17 mouse cellular contexts compared by ENCODE assay signal in the genomic region with DNA sequence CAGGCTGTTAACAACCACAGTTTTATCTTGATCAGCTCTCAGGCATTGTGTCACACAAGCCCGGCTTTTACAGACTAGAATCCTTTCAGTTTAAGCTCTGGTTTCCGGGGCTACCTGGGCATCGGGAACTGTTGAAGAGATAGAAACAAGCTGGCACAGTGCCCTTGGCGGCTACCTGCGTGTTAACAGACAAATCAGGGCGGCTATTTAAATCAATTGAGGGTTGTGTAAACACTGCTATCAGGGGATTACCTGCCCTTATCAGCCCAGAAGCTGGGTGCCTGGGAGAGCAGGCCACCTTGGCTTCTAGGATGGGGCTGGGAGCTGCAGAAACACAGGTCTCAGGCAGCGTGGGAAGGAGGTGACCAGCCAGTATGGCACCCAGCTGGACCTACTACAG. TPM values are rescaled to one million over a fixed set of nuclear protein-coding genes. Genes with fewer than 3 reads are reported as not detected.
"Had no signal": no experiment of that assay in that cellular context is flagged by ENCODE, and none has a peak within 500 bp of the region (broad histone marks: within the 10 kb centered on the region; RNA-seq: fewer than 3 reads in every experiment).

No protein-coding gene starts in this region.

- ATAC-seq: midbrain, embryonic 13.5 days had no signal

- H3K9me3 ChIP-seq: kidney, embryonic 15.5 days; limb, embryonic 13.5 days; liver, embryonic 15.5 days; midbrain, embryonic 13.5 days; stomach, embryonic 15.5 days had no signal

- DNase-seq: kidney, adult 2 months; kidney, postnatal 14 days; layer of hippocampus, postnatal 36 days; lung, embryonic 14.5 days; lung, postnatal 10 days; lung, postnatal 4 days; right cerebral cortex, postnatal 14 days; thymus, adult 18-20 months; thymus, postnatal 14 days had no signal

- H3K27me3 ChIP-seq: kidney, embryonic 15.5 days; limb, embryonic 13.5 days; liver, embryonic 15.5 days; midbrain, embryonic 13.5 days; stomach, embryonic 15.5 days had no signal

- H3K4me2 ChIP-seq: kidney, embryonic 15.5 days; limb, embryonic 13.5 days; liver, embryonic 11.5 days; liver, embryonic 15.5 days; lung, embryonic 14.5 days; midbrain, embryonic 13.5 days; stomach, embryonic 15.5 days had no signal

- H3K27ac ChIP-seq: kidney, embryonic 15.5 days; limb, embryonic 13.5 days; liver, embryonic 15.5 days; midbrain, embryonic 13.5 days; stomach, embryonic 15.5 days had no signal

- H3K4me3 ChIP-seq: kidney, embryonic 15.5 days; limb, embryonic 13.5 days; liver, embryonic 15.5 days; midbrain, embryonic 13.5 days; stomach, embryonic 15.5 days had no signal

- H3K9ac ChIP-seq: kidney, embryonic 15.5 days; limb, embryonic 13.5 days; liver, embryonic 15.5 days; lung, embryonic 14.5 days; midbrain, embryonic 13.5 days; stomach, embryonic 15.5 days had no signal

RNA-seq across cellular contexts. Expression of gene Gm20431, which starts 8.6 kb away (rescaled TPM):
- total RNA-seq: midbrain, postnatal 0 days had no signal
- polyA plus RNA-seq: large intestine, adult 2 months had no signal
